Mouse (Mus musculus) heart, embryonic 15.5 days (tissue): ENCODE measurements around the gene Prrx1. TPM values are rescaled to one million over a fixed set of nuclear protein-coding genes. Genes with fewer than 3 reads are reported as not detected.

Experiments
- polyA plus RNA-seq: library from polyadenylated mRNA; unstranded; fragments of >200 nt; fragmentation: Nextera tagmentation; extraction: Ambion mirVana; gene quantifications from 2 replicates; pipeline ENCODE4 v1.2.1, GENCODE M21; 2015

The Prrx1 gene
- polyA plus RNA-seq, 1 experiment from 2014 or later, result 10.8 TPM

Other genes starting within 250 kb of the Prrx1 start
- not detected in 2 replicates for gene Mroh9, start 228.0 kb downstream of the Prrx1 start, polyA plus RNA-seq
- gene Gorab, start 90.0 kb upstream of the Prrx1 start, polyA plus RNA-seq, result 9.1 and 10.9 TPM in 2 replicates